13 mouse cellular contexts compared by ENCODE assay signal in genomic region chr4:149956048-149956447, GRCm38 (mm10). TPM values are rescaled to one million over a fixed set of nuclear protein-coding genes. Genes with fewer than 3 reads are reported as not detected.
DNase-seq lines count a peak whose midpoint lies in the region; ATAC-seq lines count a peak whose summit lies in the region.
"Had no signal": no experiment of that assay in that cellular context is flagged by ENCODE, and none has a peak within 500 bp of the region (broad histone marks: within the 10 kb centered on the region; RNA-seq: fewer than 3 reads in every experiment).

No protein-coding gene starts in this region.

- 30% methylated on average over 13 of the region's 13 CpGs for WGBS in kidney, embryonic 16.5 days
- 36% methylated on average over 13 of the region's 13 CpGs for WGBS in intestine, embryonic 15.5 days

- no peaks in the 10 kb centered on the region for H3K36me3 ChIP-seq in kidney, embryonic 16.5 days (ENCODE audit: insufficient read depth, low read length)
- no peaks in the 10 kb centered on the region for H3K36me3 ChIP-seq in intestine, embryonic 15.5 days

- DNase-seq in heart, adult 11 months = peak; percentile 92
- DNase-seq in heart, postnatal 36 days = no peak
- no peak for DNase-seq in kidney, adult 8-10 months
- DNase-seq in NIH3T3 (ENCODE audit: low read depth) = peak; percentile 74
- DNase-seq: cerebellum, adult 9-11 months; embryo, embryonic 11 days; right cerebral cortex, postnatal 25 days; thymus, adult 18-20 months had no signal

- peaks cover 19% of the 10 kb centered on the region for H3K27me3 ChIP-seq in kidney, embryonic 16.5 days (ENCODE audit: insufficient read depth, low read length)
- peaks cover 5% of the 10 kb centered on the region; the same call in 1 of the 2 replicates for H3K27me3 ChIP-seq in intestine, embryonic 15.5 days (replicated peaks)
- H3K27me3 ChIP-seq: Patski had no signal

- H3K27ac ChIP-seq in kidney, embryonic 16.5 days (ENCODE audit: low read length) = no peak overlapping the region
- no peak overlapping the region for H3K27ac ChIP-seq in intestine, embryonic 15.5 days
- H3K27ac ChIP-seq: hindbrain, postnatal 0 days had no signal

- intact Hi-C loops in heart, postnatal 36 days (cut with DNase I) = loop anchor here (2.0 kb wide), 1 partner anchor 203 kb away; no protein-coding TSS in a partner anchor

- no peak for ATAC-seq in kidney, embryonic 16.5 days (ENCODE audit: low FRiP score, low TSS enrichment)
- ATAC-seq in intestine, embryonic 15.5 days = no peak
- no peak for ATAC-seq in megakaryocyte-erythroid progenitor cell, adult 5-6 weeks (replicated peaks; ENCODE audit: low FRiP score, low TSS enrichment, poor library complexity, severe bottlenecking)
- ATAC-seq: hindbrain, postnatal 0 days; Patski had no signal

- peaks cover 17% of the 10 kb centered on the region for H3K4me1 ChIP-seq in kidney, embryonic 16.5 days (ENCODE audit: insufficient read depth, low read length)
- H3K4me1 ChIP-seq in intestine, embryonic 15.5 days (replicated peaks) = peaks cover 9% of the 10 kb centered on the region

- no peak overlapping the region for H3K4me3 ChIP-seq in kidney, embryonic 16.5 days (ENCODE audit: low read length)
- no peak overlapping the region for H3K4me3 ChIP-seq in intestine, embryonic 15.5 days (replicated peaks)

- H3K4me2 ChIP-seq in kidney, embryonic 16.5 days (replicated peaks; ENCODE audit: low read depth, low read length) = peak overlapping the region; percentile 98; the same call in 1 of the 2 replicates
- H3K4me2 ChIP-seq in intestine, embryonic 15.5 days (replicated peaks) = peak overlapping the region; percentile 93

- no peak overlapping the region for H3K9ac ChIP-seq in kidney, embryonic 16.5 days (replicated peaks; ENCODE audit: low read length)
- H3K9ac ChIP-seq in intestine, embryonic 15.5 days = no peak overlapping the region

- H3K9me3 ChIP-seq in kidney, embryonic 16.5 days (ENCODE audit: low read length) = no peaks in the 10 kb centered on the region
- no peaks in the 10 kb centered on the region for H3K9me3 ChIP-seq in intestine, embryonic 15.5 days

RNA-seq across cellular contexts. Expression of gene Spsb1, which starts 1.2 kb away (rescaled TPM):
- total RNA-seq in heart, postnatal 36 days (2021) = 10 to 100 TPM; 35.1 to 37.7 TPM
- 10.9 and 14.2 TPM in 2 replicates for polyA plus RNA-seq in kidney, embryonic 16.5 days (2015; fragmentation: Nextera tagmentation; extraction: Ambion mirVana)
- 17.0 and 18.2 TPM in 2 replicates for polyA plus RNA-seq in intestine, embryonic 15.5 days (2015; fragmentation: Nextera tagmentation; extraction: Ambion mirVana)
- 0.35 TPM in 1 of 2 replicates, not detected in the other for total RNA-seq in megakaryocyte-erythroid progenitor cell, adult 5-6 weeks (2014; fragmentation: Nextera tagmentation)
- not detected in 2 replicates for total RNA-seq in megakaryocyte-erythroid progenitor cell, adult 5-6 weeks (2017)

RNA-seq across cellular contexts. Expression of gene H6pd, which starts 52.8 kb away (rescaled TPM):
- total RNA-seq in heart, postnatal 36 days (2021) = 10 to 100 TPM; 45.0 to 45.7 TPM
- 22.8 and 24.7 TPM in 2 replicates for polyA plus RNA-seq in kidney, embryonic 16.5 days (2015; fragmentation: Nextera tagmentation; extraction: Ambion mirVana)
- polyA plus RNA-seq in intestine, embryonic 15.5 days (2015; fragmentation: Nextera tagmentation; extraction: Ambion mirVana) = 22.2 and 24.0 TPM in 2 replicates
- total RNA-seq in megakaryocyte-erythroid progenitor cell, adult 5-6 weeks (2014; fragmentation: Nextera tagmentation) = 12.9 and 16.8 TPM in 2 replicates
- total RNA-seq in megakaryocyte-erythroid progenitor cell, adult 5-6 weeks (2017) = 9.8 and 11.9 TPM in 2 replicates

Comparison
In these comparisons a context has a peak if more than half of its experiments do, and no peak if none do; other contexts are left out.
1. DNase-seq: peak in heart, adult 11 months (single experiment) and NIH3T3 (single experiment); none in heart, postnatal 36 days (0 of 2) and kidney, adult 8-10 months (0 of 2).
2. RNA of gene Spsb1, which starts 1.2 kb away (total RNA-seq): 35.1 to 37.7 TPM in heart, postnatal 36 days; 0.35 TPM in megakaryocyte-erythroid progenitor cell, adult 5-6 weeks; every median in the first group is over 10 times any median in the second.